Mouse (Mus musculus): ENCODE data around the gene Padi3. TPM values are rescaled to one million over a fixed set of nuclear protein-coding genes. Genes with fewer than 3 reads are reported as not detected.
A peak's percentile ranks its signal among the peaks of the same experiment; 100 is the strongest.

The Padi3 gene
- total RNA-seq, 2 experiments from 2014 or later: 0.46 TPM; not detected in 1

GRCm38 (mm10) chr4:140817413-140817812, 7.0 kb upstream of the Padi3 start:
- no peak for ATAC-seq (replicated peaks; ENCODE audit: poor library complexity)

DNA sequence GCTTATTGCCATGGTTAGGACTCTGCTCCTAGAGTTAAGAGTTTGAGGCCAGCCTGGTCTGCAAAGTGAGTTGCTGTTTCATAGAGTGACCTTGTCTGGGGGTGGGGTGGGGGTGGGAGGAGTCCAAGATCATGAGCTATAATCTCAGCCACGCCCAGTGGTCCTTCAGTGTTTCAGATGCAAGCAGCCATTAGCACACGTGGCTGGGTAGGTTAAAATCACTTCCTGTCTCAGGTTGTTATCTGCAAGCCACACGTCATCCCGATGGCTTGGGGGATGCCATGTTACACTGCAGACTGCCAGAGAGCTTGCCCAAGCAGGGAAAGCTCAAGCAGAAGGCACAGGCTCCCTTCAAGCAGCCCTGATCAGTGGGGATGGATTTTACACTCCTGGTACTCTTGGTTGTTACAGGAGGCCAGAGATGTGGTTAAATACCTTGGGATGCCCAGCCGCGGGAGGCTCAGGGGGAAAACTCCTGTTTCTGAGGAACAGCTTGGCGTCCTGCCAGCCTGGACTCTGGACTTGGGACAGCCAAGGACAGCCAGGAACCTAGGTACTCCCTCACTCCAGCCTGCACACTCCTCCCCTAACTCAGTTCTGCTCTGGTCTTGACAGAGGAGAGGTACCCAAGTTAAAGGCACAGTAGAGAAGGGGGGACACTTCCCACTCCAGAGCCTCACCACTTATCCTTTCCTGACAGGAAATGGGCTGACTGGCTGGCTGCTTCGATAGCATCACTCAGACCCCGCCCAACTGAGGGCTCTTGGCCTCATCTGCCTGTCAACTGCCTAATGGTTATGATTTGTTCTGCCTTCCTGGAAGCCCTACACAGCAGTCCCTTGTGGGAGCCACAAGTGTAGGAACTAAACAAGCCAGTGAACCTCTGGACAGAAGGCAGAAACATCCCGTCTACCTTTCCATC, 5.8 kb upstream of the Padi3 start:
- peak; percentile 37 for ATAC-seq (replicated peaks; ENCODE audit: poor library complexity)

DNA sequence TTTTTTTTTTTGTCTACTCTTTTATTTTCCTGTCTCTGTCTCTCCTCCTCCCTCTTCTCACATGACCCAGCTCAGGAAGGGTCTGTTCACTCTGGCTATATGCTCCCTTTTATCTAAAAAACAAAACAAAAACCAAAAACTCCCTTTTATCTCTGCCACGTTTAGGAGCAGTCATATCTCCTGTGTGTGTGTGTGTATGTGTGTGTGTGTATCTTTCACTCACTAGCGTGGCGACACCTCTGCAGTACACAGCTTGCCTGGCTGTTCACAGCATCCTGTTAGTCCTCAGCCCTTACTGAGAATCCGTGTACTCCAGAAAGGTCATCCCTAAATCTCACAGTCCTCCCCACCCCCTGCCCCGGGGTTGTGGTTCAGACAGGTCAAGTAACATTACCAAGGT, 5.0 kb upstream of the Padi3 start:
- 0 out of 2 replicates have a peak, but pooled peaks have one; percentile 10 for ATAC-seq (replicated peaks; ENCODE audit: poor library complexity)

- ATAC-seq (replicated peaks; ENCODE audit: poor library complexity): peak; percentile 46
Measured at GRCm38 (mm10) chr4:140814241-140815225, 4.1 kb upstream of the Padi3 start.

DNA sequence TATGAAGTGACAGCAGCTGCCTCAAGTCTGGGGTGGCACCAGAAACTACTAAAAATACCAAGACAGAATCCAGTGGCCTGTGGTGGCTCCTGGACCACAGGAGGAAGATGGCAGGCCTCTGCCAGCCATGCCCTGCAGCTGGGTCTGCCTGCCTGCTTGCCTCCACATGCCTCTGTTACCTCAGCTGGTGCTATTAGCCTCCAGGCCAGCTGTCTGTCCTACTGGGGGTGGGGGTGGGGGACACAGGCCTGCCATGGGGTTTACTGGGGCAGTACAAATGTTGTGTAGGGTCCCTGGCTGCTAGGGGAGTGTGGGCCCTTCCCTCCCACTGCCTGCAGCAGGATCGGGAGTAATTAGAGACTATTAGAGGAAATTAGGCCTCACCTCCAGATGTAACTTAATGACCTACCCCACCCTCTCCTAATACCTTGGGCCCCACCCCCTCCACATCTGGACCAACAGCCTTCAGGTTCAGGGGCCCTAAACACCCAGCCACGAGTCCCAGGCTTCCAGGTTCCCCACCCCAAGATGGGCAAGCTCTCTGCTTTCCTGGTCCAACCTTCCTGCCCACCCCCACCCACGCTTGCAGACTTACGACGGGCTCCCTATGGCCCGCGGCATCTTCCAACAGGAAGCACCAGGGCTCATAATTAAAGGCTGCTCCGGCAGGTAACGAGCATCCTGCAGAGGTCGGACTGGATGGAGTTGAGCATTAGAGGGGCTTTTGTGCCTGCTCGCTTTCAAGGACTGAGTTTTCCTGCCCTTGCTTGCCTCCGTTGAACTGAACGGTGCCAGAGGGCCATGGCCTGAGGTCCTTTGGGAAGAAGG, 3.1 kb upstream of the Padi3 start:
- no peak for ATAC-seq (replicated peaks; ENCODE audit: poor library complexity)

- ATAC-seq (replicated peaks; ENCODE audit: poor library complexity): no peak
Measured at GRCm38 (mm10) chr4:140812609-140813008, 2.2 kb upstream of the Padi3 start.

DNA sequence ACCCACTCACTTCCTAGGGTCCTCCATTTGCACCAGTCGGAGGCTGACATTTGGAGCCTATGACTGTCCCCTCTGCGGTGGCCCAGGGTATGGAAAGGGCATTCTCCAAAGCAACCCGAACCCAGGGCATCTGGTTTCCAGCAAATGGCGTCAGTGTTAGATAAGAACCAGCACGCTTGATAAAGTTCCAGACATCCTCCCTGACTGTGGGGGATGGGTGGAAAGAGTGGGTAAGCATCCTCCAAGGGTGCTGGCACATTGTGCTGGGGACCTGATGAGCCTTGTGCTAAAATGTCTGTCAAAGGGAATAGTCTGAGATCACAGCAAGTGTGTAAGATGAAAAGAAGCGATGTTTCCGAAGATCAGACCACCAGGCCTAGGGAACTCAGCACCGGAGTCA, 1.7 kb upstream of the Padi3 start:
- ATAC-seq (replicated peaks; ENCODE audit: poor library complexity): peak; percentile 10; the same call in 1 of the 2 replicates

GRCm38 (mm10) chr4:140809118-140809517, 1.3 kb downstream of the Padi3 start:
- ATAC-seq (replicated peaks; ENCODE audit: poor library complexity): peak; percentile 37

DNA sequence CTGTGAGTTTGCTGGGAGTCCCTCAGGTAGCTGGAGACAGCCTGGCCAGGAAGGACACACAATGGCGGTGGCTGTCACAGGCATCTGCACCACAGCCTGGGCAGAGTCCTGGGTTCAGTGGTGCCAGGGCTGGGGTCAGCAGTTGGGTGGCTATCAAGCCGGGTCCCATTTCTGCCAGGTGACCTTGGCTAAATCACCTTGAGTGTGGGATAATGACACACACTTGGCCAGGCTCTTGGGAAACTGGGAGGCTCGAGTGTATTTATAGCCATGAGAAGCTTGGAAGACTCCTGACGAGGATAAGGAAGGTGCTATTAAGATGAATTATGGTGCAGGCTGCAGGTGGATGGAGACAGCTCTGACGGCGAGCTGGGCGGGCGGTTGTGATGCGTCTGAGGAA, 5.8 kb downstream of the Padi3 start:
- no peak for ATAC-seq (replicated peaks; ENCODE audit: poor library complexity)

- no peak for ATAC-seq (replicated peaks; ENCODE audit: poor library complexity)
Measured at GRCm38 (mm10) chr4:140801364-140801763, 9.1 kb downstream of the Padi3 start.

DNA sequence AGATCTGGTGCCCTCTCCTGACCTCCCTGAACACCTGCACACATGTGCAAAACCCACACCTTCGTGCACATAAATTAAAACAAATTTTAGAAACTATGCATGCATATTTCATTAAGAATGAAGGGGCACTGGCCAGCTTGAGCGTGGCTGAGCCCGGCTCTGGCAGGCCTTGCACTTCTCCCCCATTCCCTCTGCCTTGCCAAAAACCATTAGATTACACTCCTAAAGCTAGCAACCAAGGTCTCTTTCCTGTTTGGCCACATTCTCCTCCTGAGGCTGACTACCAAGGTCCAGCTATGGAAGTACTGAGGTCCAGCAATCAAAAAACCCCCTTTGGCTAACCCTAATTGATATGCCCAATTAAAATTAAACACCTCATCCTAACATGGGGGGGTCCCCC, 13.7 kb downstream of the Padi3 start:
- ATAC-seq (replicated peaks; ENCODE audit: poor library complexity): no peak

DNA sequence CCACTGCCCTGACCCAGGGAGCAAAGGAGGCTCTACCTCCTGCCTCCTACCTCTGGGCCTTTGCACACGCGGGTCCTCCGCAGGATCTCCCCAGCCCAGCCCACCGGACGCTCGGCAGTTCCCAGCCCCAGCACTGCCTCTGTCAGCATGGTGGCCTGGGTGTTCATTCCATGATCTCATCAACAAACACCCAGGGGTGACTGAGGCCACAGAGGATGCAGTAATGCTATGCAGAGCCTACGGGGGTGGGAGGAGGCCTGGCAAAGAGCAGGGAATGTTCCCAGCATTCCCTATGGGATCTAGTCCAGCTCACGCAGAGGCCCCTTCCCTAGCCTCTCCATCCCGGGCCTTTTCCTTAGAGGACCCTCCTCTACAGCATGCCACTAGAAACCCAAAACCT, 15.8 kb downstream of the Padi3 start:
- no peak for ATAC-seq (replicated peaks; ENCODE audit: poor library complexity)

DNA sequence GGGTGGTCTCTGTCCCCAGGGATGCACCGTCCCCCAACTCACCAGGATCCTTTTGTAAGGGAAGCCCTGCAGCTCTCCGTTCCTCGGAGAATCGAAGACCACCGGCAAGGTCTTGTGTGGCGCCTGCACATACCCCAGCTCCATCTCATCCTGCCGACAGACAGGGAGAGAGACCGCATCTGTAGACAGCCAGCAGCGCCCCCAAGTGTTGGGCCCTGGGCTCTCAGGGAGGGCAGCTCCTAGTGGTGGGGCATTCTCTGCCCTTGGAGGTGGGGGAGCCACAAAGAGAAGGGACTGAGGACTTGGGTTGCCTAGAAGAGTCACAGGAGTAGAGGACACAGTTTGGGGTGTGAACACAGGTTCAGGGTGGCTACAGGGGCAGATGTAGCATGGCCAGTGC, 16.7 kb downstream of the Padi3 start:
- ATAC-seq (replicated peaks; ENCODE audit: poor library complexity): peak; percentile 41; the same call in 1 of the 2 replicates

DNA sequence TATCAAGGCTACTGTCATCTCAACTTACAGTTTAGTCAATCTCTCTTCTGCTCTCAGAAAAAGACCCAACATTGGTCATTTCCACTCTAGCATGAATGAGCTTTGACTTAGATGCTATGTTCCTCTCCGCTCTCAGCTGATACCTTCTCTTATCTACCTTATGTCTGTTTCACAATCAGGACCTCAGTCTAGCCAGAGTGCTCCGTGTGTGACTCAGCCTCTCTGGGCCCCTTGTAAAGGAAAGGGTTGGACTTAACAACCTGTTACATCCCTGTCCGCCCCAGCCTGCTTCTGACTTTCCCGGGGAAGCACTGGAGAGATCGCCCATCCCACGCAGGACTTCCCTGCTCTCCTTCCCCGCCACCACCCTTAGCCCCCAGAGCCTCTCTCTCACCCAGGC, 17.9 kb downstream of the Padi3 start:
- no peak for ATAC-seq (replicated peaks; ENCODE audit: poor library complexity)

GRCm38 (mm10) chr4:140791071-140791470, 19.4 kb downstream of the Padi3 start:
- no peak for ATAC-seq (replicated peaks; ENCODE audit: poor library complexity)

GRCm38 (mm10) chr4:140789983-140790382, 20.5 kb downstream of the Padi3 start:
- no peak for ATAC-seq (replicated peaks; ENCODE audit: poor library complexity)

DNA sequence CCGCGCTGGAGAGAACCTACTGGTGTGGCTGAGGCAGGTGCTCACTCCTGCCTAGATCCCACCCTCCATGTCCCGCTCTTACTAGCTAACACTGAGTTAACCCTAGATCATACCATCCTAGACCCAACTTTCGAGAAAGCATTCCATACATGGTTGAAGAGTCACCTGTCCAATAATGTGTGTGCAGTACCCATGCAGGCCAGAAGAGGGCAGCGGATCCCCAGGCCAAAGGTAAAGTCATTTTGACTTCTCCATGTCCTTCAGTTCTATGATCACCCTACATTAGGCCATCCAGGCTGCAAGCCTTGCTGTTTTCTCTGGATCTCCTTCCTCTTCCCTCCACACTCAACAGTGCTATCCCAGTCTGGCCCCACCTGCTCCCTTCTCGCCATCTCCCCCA, 21.5 kb downstream of the Padi3 start:
- ATAC-seq (replicated peaks; ENCODE audit: poor library complexity): peak; percentile 58

GRCm38 (mm10) chr4:140788264-140788663, 22.2 kb downstream of the Padi3 start:
- peak; percentile 26 for ATAC-seq (replicated peaks; ENCODE audit: poor library complexity)

- ATAC-seq (replicated peaks; ENCODE audit: poor library complexity): peak; percentile 79
Measured at GRCm38 (mm10) chr4:140787414-140787813, 23.0 kb downstream of the Padi3 start.

DNA sequence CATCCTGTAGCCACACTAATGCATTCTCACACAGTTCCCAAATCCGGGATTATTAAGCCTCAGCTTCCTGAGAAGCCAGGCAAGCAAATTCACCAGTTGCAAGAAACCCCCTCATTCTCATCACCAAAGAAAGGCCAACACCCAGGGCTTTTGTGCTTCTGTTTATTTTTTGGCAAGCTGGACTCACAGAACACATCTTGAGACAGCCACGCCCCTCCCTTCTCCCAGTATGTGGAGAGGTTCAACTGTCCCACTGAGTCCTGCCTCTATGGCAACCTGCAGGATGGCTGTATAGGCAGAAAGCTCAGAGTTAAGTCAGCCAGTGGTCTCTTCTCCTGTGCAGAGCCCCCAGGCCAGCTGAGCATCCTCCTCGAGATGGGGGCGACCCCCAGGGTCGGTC, 25.2 kb downstream of the Padi3 start:
- no peak for ATAC-seq (replicated peaks; ENCODE audit: poor library complexity)

All from megakaryocyte progenitor cell, adult 5-6 weeks (primary cell).